Mouse (Mus musculus): ENCODE measurements around the gene Olfr665. TPM values are rescaled to one million over a fixed set of nuclear protein-coding genes. Genes with fewer than 3 reads are reported as not detected.
"Not testable (repeated sequence)": the region's sequence is repeated elsewhere in the genome, so short reads cannot be mapped to it uniquely, and the experiment has no call there.

The Olfr665 gene
- not detected in 2 replicates for polyA plus RNA-seq (2015; fragmentation: Nextera tagmentation; extraction: Ambion mirVana)

GRCm38 (mm10) chr7:104877731-104878130 is at the start of gene Olfr665:
Gene Olfr665 (plus strand): TSS chr7:104878031.
- H3K9ac ChIP-seq = no peak within 1 kb of the TSS
- no peak within 1 kb of the TSS for H3K4me2 ChIP-seq
- no peaks in the 10 kb centered on the region for H3K4me1 ChIP-seq
- no peaks in the 10 kb centered on the region for H3K36me3 ChIP-seq
- ATAC-seq (ENCODE audit: insufficient number of reproducible peaks, insufficient read depth, low FRiP score, low TSS enrichment, low read depth) = no peak
- 48% methylated on average over 1 of the region's 1 CpGs for WGBS
- no peak within 1 kb of the TSS for H3K4me3 ChIP-seq
- H3K27me3 ChIP-seq = no peaks in the 10 kb centered on the region
- H3K27ac ChIP-seq = no peak within 1 kb of the TSS
- no peaks in the 10 kb centered on the region for H3K9me3 ChIP-seq

- Histone ChIP-seq H3K27me3 (no peaks in the 10 kb centered on the region), H3K27ac (no peak within 1 kb of the TSS), H3K9ac (no peak within 1 kb of the TSS), H3K4me3 (no peak within 1 kb of the TSS), H3K9me3 (no peaks in the 10 kb centered on the region), H3K36me3 (no peaks in the 10 kb centered on the region), H3K4me1 (no peaks in the 10 kb centered on the region), H3K4me2 (no peak within 1 kb of the TSS)
- ATAC-seq (ENCODE audit: insufficient number of reproducible peaks, insufficient read depth, low FRiP score, low TSS enrichment, low read depth) = no peak
- WGBS = 61% methylated on average over 1 of the region's 1 CpGs
Measured at GRCm38 (mm10) chr7:104842503-104842902, 35.3 kb upstream of the Olfr665 start, which contains the start of gene Usp17lb. Gene Usp17lb (minus strand): TSS chr7:104842603.

GRCm38 (mm10) chr7:104843731-104844287 is 34.0 kb upstream of the Olfr665 start:
- H3K4me2 ChIP-seq = no peak overlapping the region
- no peak overlapping the region for H3K27ac ChIP-seq
- H3K9ac ChIP-seq = no peak overlapping the region
- H3K27me3 ChIP-seq = no peaks in the 10 kb centered on the region
- H3K4me3 ChIP-seq = no peak overlapping the region
- no peaks in the 10 kb centered on the region for H3K4me1 ChIP-seq
- no peak for ATAC-seq (ENCODE audit: insufficient number of reproducible peaks, insufficient read depth, low FRiP score, low TSS enrichment, low read depth)
- no peaks in the 10 kb centered on the region for H3K9me3 ChIP-seq
- WGBS = 74% methylated on average over 1 of the region's 1 CpGs
- no peaks in the 10 kb centered on the region for H3K36me3 ChIP-seq

GRCm38 (mm10) chr7:104851546-104851945 is 26.3 kb upstream of the Olfr665 start:
- not testable (repeated sequence) for ATAC-seq (ENCODE audit: insufficient number of reproducible peaks, insufficient read depth, low FRiP score, low TSS enrichment, low read depth); H3K27ac ChIP-seq; H3K9me3 ChIP-seq; H3K4me1 ChIP-seq; H3K4me3 ChIP-seq; H3K27me3 ChIP-seq; H3K4me2 ChIP-seq; H3K9ac ChIP-seq; H3K36me3 ChIP-seq
- 31% methylated on average over 2 of the region's 2 CpGs for WGBS

- H3K9ac ChIP-seq = no peak overlapping the region
- 74% methylated on average over 3 of the region's 3 CpGs for WGBS
- no peak overlapping the region for H3K27ac ChIP-seq
- H3K27me3 ChIP-seq = no peaks in the 10 kb centered on the region
- H3K36me3 ChIP-seq = no peaks in the 10 kb centered on the region
- no peak overlapping the region for H3K4me2 ChIP-seq
- no peaks in the 10 kb centered on the region for H3K9me3 ChIP-seq
- no peaks in the 10 kb centered on the region for H3K4me1 ChIP-seq
- ATAC-seq (ENCODE audit: insufficient number of reproducible peaks, insufficient read depth, low FRiP score, low TSS enrichment, low read depth) = no peak
- no peak overlapping the region for H3K4me3 ChIP-seq
Measured at GRCm38 (mm10) chr7:104855248-104855750, 22.5 kb upstream of the Olfr665 start.

GRCm38 (mm10) chr7:104856709-104857108 is 21.1 kb upstream of the Olfr665 start, which contains the start of gene Usp17la:
Gene Usp17la (plus strand): TSS chr7:104857009.
- WGBS = 75% methylated on average over 2 of the region's 2 CpGs
- not testable (repeated sequence) for H3K4me3 ChIP-seq; H3K4me1 ChIP-seq; H3K27ac ChIP-seq; H3K9ac ChIP-seq; H3K9me3 ChIP-seq; ATAC-seq (ENCODE audit: insufficient number of reproducible peaks, insufficient read depth, low FRiP score, low TSS enrichment, low read depth); H3K27me3 ChIP-seq; H3K4me2 ChIP-seq; H3K36me3 ChIP-seq

GRCm38 (mm10) chr7:104857683-104858082 is 20.1 kb upstream of the Olfr665 start:
- Histone ChIP-seq H3K4me2 (no peak overlapping the region), H3K36me3 (no peaks in the 10 kb centered on the region), H3K4me1 (no peaks in the 10 kb centered on the region), H3K9ac (no peak overlapping the region), H3K4me3 (no peak overlapping the region), H3K27ac (no peak overlapping the region), H3K27me3 (no peaks in the 10 kb centered on the region), H3K9me3 (no peaks in the 10 kb centered on the region)
- 67% methylated on average over 1 of the region's 1 CpGs for WGBS
- no peak for ATAC-seq (ENCODE audit: insufficient number of reproducible peaks, insufficient read depth, low FRiP score, low TSS enrichment, low read depth)

- no peaks in the 10 kb centered on the region for H3K4me1 ChIP-seq
- H3K27ac ChIP-seq = no peak overlapping the region
- no peaks in the 10 kb centered on the region for H3K36me3 ChIP-seq
- no peak overlapping the region for H3K4me2 ChIP-seq
- WGBS = 82% methylated on average over 3 of the region's 3 CpGs
- no peaks in the 10 kb centered on the region for H3K9me3 ChIP-seq
- no peak overlapping the region for H3K9ac ChIP-seq
- H3K27me3 ChIP-seq = no peaks in the 10 kb centered on the region
- H3K4me3 ChIP-seq = no peak overlapping the region
- ATAC-seq (ENCODE audit: insufficient number of reproducible peaks, insufficient read depth, low FRiP score, low TSS enrichment, low read depth) = no peak
Measured at GRCm38 (mm10) chr7:104861381-104861780, 16.4 kb upstream of the Olfr665 start.

- Histone ChIP-seq H3K4me2 (no peak within 1 kb of the TSS), H3K9me3 (no peaks in the 10 kb centered on the region), H3K27ac (no peak within 1 kb of the TSS), H3K4me1 (no peaks in the 10 kb centered on the region), H3K4me3 (no peak within 1 kb of the TSS), H3K9ac (no peak within 1 kb of the TSS), H3K27me3 (no peaks in the 10 kb centered on the region), H3K36me3 (no peaks in the 10 kb centered on the region)
- 88% methylated on average over 2 of the region's 2 CpGs for WGBS
- ATAC-seq (ENCODE audit: insufficient number of reproducible peaks, insufficient read depth, low FRiP score, low TSS enrichment, low read depth) = no peak
Measured at GRCm38 (mm10) chr7:104895852-104896251, 18.0 kb downstream of the Olfr665 start, which contains the start of gene Olfr666. Gene Olfr666 (minus strand): TSS chr7:104895952.

- no peak for ATAC-seq (ENCODE audit: insufficient number of reproducible peaks, insufficient read depth, low FRiP score, low TSS enrichment, low read depth)
- 94% methylated on average over 1 of the region's 1 CpGs for WGBS
- Histone ChIP-seq H3K9me3 (no peaks in the 10 kb centered on the region), H3K4me3 (no peak within 1 kb of the TSS), H3K27me3 (no peaks in the 10 kb centered on the region), H3K4me1 (no peaks in the 10 kb centered on the region), H3K9ac (no peak within 1 kb of the TSS), H3K4me2 (no peak within 1 kb of the TSS), H3K36me3 (no peaks in the 10 kb centered on the region), H3K27ac (no peak within 1 kb of the TSS)
Measured at GRCm38 (mm10) chr7:104921382-104921781, 43.6 kb downstream of the Olfr665 start, which contains the start of gene Olfr667. Gene Olfr667 (minus strand): TSS chr7:104921482.

GRCm38 (mm10) chr7:104927957-104928356 is 50.1 kb downstream of the Olfr665 start, which contains the start of gene Olfr668:
Gene Olfr668 (minus strand): TSS chr7:104928057.
- H3K9me3 ChIP-seq = no peaks in the 10 kb centered on the region
- no peaks in the 10 kb centered on the region for H3K36me3 ChIP-seq
- H3K27me3 ChIP-seq = no peaks in the 10 kb centered on the region
- no peak within 1 kb of the TSS for H3K4me2 ChIP-seq
- WGBS = 85% methylated on average over 1 of the region's 1 CpGs
- no peaks in the 10 kb centered on the region for H3K4me1 ChIP-seq
- no peak for ATAC-seq (ENCODE audit: insufficient number of reproducible peaks, insufficient read depth, low FRiP score, low TSS enrichment, low read depth)
- no peak within 1 kb of the TSS for H3K4me3 ChIP-seq
- no peak within 1 kb of the TSS for H3K27ac ChIP-seq
- H3K9ac ChIP-seq = no peak within 1 kb of the TSS

All from embryonic facial prominence, embryonic 13.5 days (tissue).